Mouse (Mus musculus) liver, postnatal 0 days (tissue): ENCODE data around the gene Plekha6.

Source experiments
- CTCF ChIP-seq: sonication (generic); IDR thresholded peaks from 2 replicates; pipeline ENCODE4 v1.5.1; 2016; ENCODE audit warnings: antibody characterized with exemption, low read depth
- EP300 ChIP-seq: IDR thresholded peaks from 2 replicates; pipeline ENCODE4 v1.6.1; 2016; ENCODE audit warnings: antibody characterized with exemption, low read depth, mild to moderate bottlenecking

GRCm38 (mm10) chr1:133287880-133288279 is 123.9 kb downstream of the Plekha6 start:
- TF ChIP-seq EP300 = no peak
- no peak for TF ChIP-seq CTCF
